9 mouse cellular contexts compared by ENCODE assay signal in the genomic region with DNA sequence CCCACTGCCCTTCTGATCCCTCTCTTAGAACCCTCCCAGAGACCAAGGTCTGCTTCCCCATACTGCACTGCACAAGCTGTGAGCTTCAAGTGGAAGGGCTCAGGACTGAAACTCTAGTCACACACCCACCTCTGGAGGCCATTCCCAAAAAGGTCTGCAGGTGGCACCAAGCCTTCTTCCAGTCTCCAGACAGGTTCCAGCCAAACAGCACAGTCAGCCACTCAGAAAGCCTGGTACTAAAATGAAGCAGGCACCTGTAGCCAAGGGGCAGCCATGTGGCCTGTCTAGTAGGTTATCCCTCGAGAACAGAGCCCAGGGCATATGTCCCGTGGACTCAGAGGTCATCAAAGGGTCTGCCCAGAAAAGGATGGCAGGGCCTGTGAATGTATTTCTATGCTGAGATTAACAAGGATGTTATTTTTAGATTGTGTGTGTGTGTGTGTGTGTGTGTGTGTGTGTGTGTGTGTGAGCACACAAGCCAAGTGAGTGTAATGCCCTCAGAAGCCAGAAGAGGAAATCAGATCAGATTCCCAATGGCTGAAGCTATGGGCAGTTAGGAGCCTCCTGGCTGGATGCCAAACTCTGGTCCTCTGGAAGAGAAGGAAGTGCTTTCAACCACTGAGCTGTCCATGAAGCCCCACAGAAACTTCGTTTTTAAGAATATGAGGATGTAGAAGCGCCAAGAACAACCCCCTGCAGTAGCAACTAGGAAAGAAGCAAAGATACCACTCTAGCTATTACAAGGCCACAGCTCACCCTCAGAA. TPM values are rescaled to one million over a fixed set of nuclear protein-coding genes. Genes with fewer than 3 reads are reported as not detected.
A peak's percentile ranks its signal among the peaks of the same experiment; 100 is the strongest.
DNase-seq lines count a peak whose midpoint lies in the region; ATAC-seq and TF ChIP-seq lines count a peak whose summit lies in the region.
"Had no signal": no experiment of that assay in that cellular context is flagged by ENCODE, and none has a peak within 500 bp of the region (broad histone marks: within the 10 kb centered on the region; RNA-seq: fewer than 3 reads in every experiment).

A gene (minus strand): TSS at position 291 of the 764 bp plus-strand sequence.

- H3K36me3 ChIP-seq in heart, postnatal 0 days (replicated peaks; ENCODE audit: control insufficient read depth, insufficient read depth, low read length), result no peaks in the 10 kb centered on the region
- H3K36me3 ChIP-seq in heart, embryonic 10.5 days, result no peaks in the 10 kb centered on the region
- H3K36me3 ChIP-seq in ES-Bruce4 (ENCODE audit: control insufficient read depth, insufficient read depth, low read length, poor library complexity, severe bottlenecking), result no peaks in the 10 kb centered on the region

- H3K27ac ChIP-seq in heart, postnatal 0 days (ENCODE audit: low read depth), result no peak within 1 kb of the TSS
- no peak within 1 kb of the TSS for H3K27ac ChIP-seq in heart, embryonic 10.5 days
- no peak within 1 kb of the TSS for H3K27ac ChIP-seq in ES-Bruce4 (ENCODE audit: insufficient read depth, low read length)

- H3K4me3 ChIP-seq in heart, postnatal 0 days (ENCODE audit: low read depth, low read length), result no peak within 1 kb of the TSS
- no peak within 1 kb of the TSS for H3K4me3 ChIP-seq in heart, embryonic 10.5 days
- no peak within 1 kb of the TSS for H3K4me3 ChIP-seq in ES-Bruce4 (ENCODE audit: low read depth, low read length)

- intact Hi-C loops in left cerebral cortex, postnatal 36 days (cut with DNase I), result loop anchor here (2.0 to 5.0 kb wide), 2 partner anchors 63 to 344 kb away; no protein-coding TSS in a partner anchor

- peak; percentile 37 for TF ChIP-seq CTCF in heart, postnatal 0 days (IDR thresholded peaks at IDR 0.05; ENCODE audit: low read depth)
- peak; percentile 26 for TF ChIP-seq CTCF in ES-Bruce4 (IDR thresholded peaks at IDR 0.05; ENCODE audit: low read depth, low read length)

- no peaks in the 10 kb centered on the region; the same call in 1 of the 2 replicates for H3K4me1 ChIP-seq in heart, postnatal 0 days (ENCODE audit: control insufficient read depth, insufficient read depth)
- peaks cover 61% of the 10 kb centered on the region for H3K4me1 ChIP-seq in heart, embryonic 10.5 days
- no peaks in the 10 kb centered on the region for H3K4me1 ChIP-seq in ES-Bruce4 (ENCODE audit: control insufficient read depth, insufficient read depth, low read length)

- no peak for TF ChIP-seq EP300 in heart, postnatal 0 days (IDR thresholded peaks at IDR 0.05; ENCODE audit: low read depth)
- TF ChIP-seq EP300 in ES-Bruce4 (IDR thresholded peaks at IDR 0.05; ENCODE audit: insufficient read depth, low read depth, low read length), result no peak

- TF ChIP-seq POLR2A in ES-Bruce4 (IDR thresholded peaks at IDR 0.05; ENCODE audit: insufficient read depth, low read length), result no peak

- no peak within 1 kb of the TSS for H3K9ac ChIP-seq in heart, postnatal 0 days (replicated peaks; ENCODE audit: low read depth, low read length)
- H3K9ac ChIP-seq in ES-Bruce4 (ENCODE audit: low read depth, poor library complexity, severe bottlenecking), result no peak within 1 kb of the TSS

- H3K9me3 ChIP-seq in heart, postnatal 0 days (replicated peaks; ENCODE audit: control insufficient read depth, low read length), result no peaks in the 10 kb centered on the region
- H3K9me3 ChIP-seq in heart, embryonic 10.5 days, result no peaks in the 10 kb centered on the region
- H3K9me3 ChIP-seq in ES-Bruce4 (replicated peaks; ENCODE audit: control insufficient read depth, insufficient read depth, low read length, poor library complexity, severe bottlenecking), result no peaks in the 10 kb centered on the region

- H3K27me3 ChIP-seq in heart, postnatal 0 days (ENCODE audit: control insufficient read depth, insufficient read depth, low read length), result peaks cover 52% of the 10 kb centered on the region
- peaks cover 75% of the 10 kb centered on the region for H3K27me3 ChIP-seq in heart, embryonic 10.5 days (ENCODE audit: insufficient read depth, poor library complexity, severe bottlenecking)
- peaks cover 22% of the 10 kb centered on the region for H3K27me3 ChIP-seq in ES-Bruce4 (ENCODE audit: control insufficient read depth, insufficient read depth, low read length, poor library complexity, severe bottlenecking)

- 33% methylated on average over 4 of the region's 4 CpGs for WGBS in heart, postnatal 0 days
- 42% methylated on average over 4 of the region's 4 CpGs for WGBS in heart, embryonic 10.5 days

- DNase-seq in heart, postnatal 0 days (ENCODE audit: low spot score), result peak; percentile 6
- no peak for DNase-seq in heart, embryonic 10.5 days (ENCODE audit: low spot score)
- DNase-seq in cerebellum, postnatal 25 days, result peak; percentile 80 to 88
- DNase-seq in left cerebral cortex, postnatal 36 days (ENCODE audit: low spot score in 2 of 2), result peak in 1 of 2 experiments; percentile 42
- DNase-seq in yolk sac, embryonic 10.5 days (ENCODE audit: low spot score), result no peak
- no peak for DNase-seq in urinary bladder, postnatal 4 days (ENCODE audit: low spot score in 2 of 2)

- peak; percentile 45 for ATAC-seq in heart, postnatal 0 days (ENCODE audit: insufficient read depth, low read depth)
- no peak for ATAC-seq in megakaryocyte-erythroid progenitor cell, adult 5-6 weeks (replicated peaks; ENCODE audit: low FRiP score, low TSS enrichment, poor library complexity, severe bottlenecking)
- ATAC-seq: Patski had no signal

- no peak within 1 kb of the TSS for H3K4me2 ChIP-seq in heart, postnatal 0 days (ENCODE audit: low read depth, low read length)

RNA-seq across cellular contexts. Expression of the gene that starts here (rescaled TPM):
- total RNA-seq in heart, postnatal 0 days (2014; rRNA removed; ENCODE audit: low replicate concordance), result 1.2 TPM in 1 of 2 replicates, not detected in the other
- 0.08 TPM in 2 replicates for polyA plus RNA-seq in heart, postnatal 0 days (2015; fragmentation: Nextera tagmentation; extraction: Ambion mirVana)
- 0.14 and 0.60 TPM in 2 replicates for polyA plus RNA-seq in heart, embryonic 10.5 days (2016; fragmentation: Nextera tagmentation; extraction: Ambion mirVana)
- 0.78 and 0.85 TPM in 2 replicates for polyA plus RNA-seq in ES-Bruce4 (2011; ENCODE audit: insufficient read depth, insufficient read length, low read depth, missing spikeins)
- total RNA-seq in left cerebral cortex, postnatal 36 days (2021), result 100 to 1,000 TPM; 350 to 371 TPM
- total RNA-seq in megakaryocyte-erythroid progenitor cell, adult 5-6 weeks (2014; fragmentation: Nextera tagmentation), result not detected in 2 replicates
- total RNA-seq in megakaryocyte-erythroid progenitor cell, adult 5-6 weeks (2017), result not detected in 2 replicates
- polyA plus RNA-seq: Patski had no signal

Comparison
In these comparisons a context has a peak if more than half of its experiments do, and no peak if none do; other contexts are left out.
1. RNA of the gene that starts here (total RNA-seq): 350 to 371 TPM in left cerebral cortex, postnatal 36 days; 1.2 TPM in heart, postnatal 0 days and not detected in megakaryocyte-erythroid progenitor cell, adult 5-6 weeks; every median in the first group is over 100 times any median in the second.
2. DNase-seq: peak in heart, postnatal 0 days (single experiment) and cerebellum, postnatal 25 days (2 of 2); none in heart, embryonic 10.5 days (single experiment), yolk sac, embryonic 10.5 days (single experiment) and urinary bladder, postnatal 4 days (0 of 2).